Mouse (Mus musculus): Measurements from ENCODE around the gene Atrnl1. TPM values are rescaled to one million over a fixed set of nuclear protein-coding genes. Genes with fewer than 3 reads are reported as not detected.

Gene Atrnl1
- total RNA-seq, 1 experiment = 6.7 TPM

GRCm38 (mm10) chr19:58015741-58016140 lies 404.9 kb downstream of the Atrnl1 start:
- H3K9me3 ChIP-seq (ENCODE audit: control insufficient read depth, insufficient read depth, low read depth, low read length) = no peaks in the 10 kb centered on the region

GRCm38 (mm10) chr19:58016561-58017453 lies 406.0 kb downstream of the Atrnl1 start:
- Histone ChIP-seq H3K4me3 (ENCODE audit: insufficient read depth in 1 of 2, low read depth in 1 of 2, low read length in 2 of 2, poor library complexity in 1 of 2, severe bottlenecking in 1 of 2) (no peak overlapping the region), H3K9me3 (ENCODE audit: control insufficient read depth, insufficient read depth, low read depth, low read length) (no peaks in the 10 kb centered on the region), H3K36me3 (ENCODE audit: control insufficient read depth, insufficient read depth, low read length, poor library complexity, severe bottlenecking) (no peaks in the 10 kb centered on the region), H3K4me1 (ENCODE audit: control insufficient read depth in 2 of 2, insufficient read depth in 2 of 2, low read length in 2 of 2, poor library complexity in 1 of 2) (no peaks in the 10 kb centered on the region), H3K27ac (ENCODE audit: insufficient read depth, low read depth, low read length, poor library complexity, severe bottlenecking) (no peak overlapping the region), H3K9ac (ENCODE audit: insufficient read depth, low read depth, low read length, poor library complexity, severe bottlenecking) (no peak overlapping the region)
- in situ Hi-C loops (cut with MboI; ENCODE audit: low sequenced_read_pairs in 2 of 2, unreplicated experiment in 2 of 2) = no loop called here
- DNase-seq (ENCODE audit: low read depth, low spot score) = no peak
- TF ChIP-seq CHD2 (IDR thresholded peaks at IDR 0.05; ENCODE audit: low read depth, low read length) (no peak), ZNF384 (IDR thresholded peaks at IDR 0.05; ENCODE audit: low read depth, low read length) (no peak), MAFK (IDR thresholded peaks at IDR 0.05; ENCODE audit: insufficient read depth, low read depth, low read length) (no peak), HCFC1 (IDR thresholded peaks at IDR 0.05; ENCODE audit: borderline replicate concordance, insufficient read depth, low read length) (no peak), ZC3H11A (IDR thresholded peaks at IDR 0.05; ENCODE audit: borderline replicate concordance, low read depth, low read length) (no peak)

More at GRCm38 (mm10) chr19:58015741-58016140, 404.9 kb downstream of the Atrnl1 start:
- in situ Hi-C loops (cut with MboI; ENCODE audit: low sequenced_read_pairs in 2 of 2, unreplicated experiment in 2 of 2) = no loop called here
- H3K27ac ChIP-seq (ENCODE audit: insufficient read depth, low read depth, low read length, poor library complexity, severe bottlenecking) = no peak overlapping the region
- H3K36me3 ChIP-seq (ENCODE audit: control insufficient read depth, insufficient read depth, low read length, poor library complexity, severe bottlenecking) = no peaks in the 10 kb centered on the region
- TF ChIP-seq CHD2 (IDR thresholded peaks at IDR 0.05; ENCODE audit: low read depth, low read length) = no peak
- no peak for TF ChIP-seq HCFC1 (IDR thresholded peaks at IDR 0.05; ENCODE audit: borderline replicate concordance, insufficient read depth, low read length)
- no peak for TF ChIP-seq ZNF384 (IDR thresholded peaks at IDR 0.05; ENCODE audit: low read depth, low read length)
- no peak for TF ChIP-seq ZC3H11A (IDR thresholded peaks at IDR 0.05; ENCODE audit: borderline replicate concordance, low read depth, low read length)
- no peak for TF ChIP-seq MAFK (IDR thresholded peaks at IDR 0.05; ENCODE audit: insufficient read depth, low read depth, low read length)
- no peak overlapping the region for H3K4me3 ChIP-seq (ENCODE audit: insufficient read depth in 1 of 2, low read depth in 1 of 2, low read length in 2 of 2, poor library complexity in 1 of 2, severe bottlenecking in 1 of 2)
- DNase-seq (ENCODE audit: low read depth, low spot score) = no peak
- H3K9ac ChIP-seq (ENCODE audit: insufficient read depth, low read depth, low read length, poor library complexity, severe bottlenecking) = no peak overlapping the region
- H3K4me1 ChIP-seq (ENCODE audit: control insufficient read depth in 2 of 2, insufficient read depth in 2 of 2, low read length in 2 of 2, poor library complexity in 1 of 2) = no peaks in the 10 kb centered on the region

- no peak for DNase-seq (ENCODE audit: low read depth, low spot score)
- H3K27ac ChIP-seq (ENCODE audit: insufficient read depth, low read depth, low read length, poor library complexity, severe bottlenecking) = no peak overlapping the region
- no peaks in the 10 kb centered on the region for H3K9me3 ChIP-seq (ENCODE audit: control insufficient read depth, insufficient read depth, low read depth, low read length)
- in situ Hi-C loops (cut with MboI; ENCODE audit: low sequenced_read_pairs in 2 of 2, unreplicated experiment in 2 of 2) = no loop called here
- TF ChIP-seq HCFC1 (IDR thresholded peaks at IDR 0.05; ENCODE audit: borderline replicate concordance, insufficient read depth, low read length) = no peak
- TF ChIP-seq CHD2 (IDR thresholded peaks at IDR 0.05; ENCODE audit: low read depth, low read length) = no peak
- TF ChIP-seq ZC3H11A (IDR thresholded peaks at IDR 0.05; ENCODE audit: borderline replicate concordance, low read depth, low read length) = no peak
- no peak for TF ChIP-seq MAFK (IDR thresholded peaks at IDR 0.05; ENCODE audit: insufficient read depth, low read depth, low read length)
- no peak for TF ChIP-seq ZNF384 (IDR thresholded peaks at IDR 0.05; ENCODE audit: low read depth, low read length)
- H3K36me3 ChIP-seq (ENCODE audit: control insufficient read depth, insufficient read depth, low read length, poor library complexity, severe bottlenecking) = no peaks in the 10 kb centered on the region
- no peak overlapping the region for H3K4me3 ChIP-seq (ENCODE audit: insufficient read depth in 1 of 2, low read depth in 1 of 2, low read length in 2 of 2, poor library complexity in 1 of 2, severe bottlenecking in 1 of 2)
- H3K9ac ChIP-seq (ENCODE audit: insufficient read depth, low read depth, low read length, poor library complexity, severe bottlenecking) = no peak overlapping the region
- H3K4me1 ChIP-seq (ENCODE audit: control insufficient read depth in 2 of 2, insufficient read depth in 2 of 2, low read length in 2 of 2, poor library complexity in 1 of 2) = no peaks in the 10 kb centered on the region
These were observed 406.6 kb downstream of the Atrnl1 start for GRCm38 (mm10) chr19:58017468-58017867.

GRCm38 (mm10) chr19:58018698-58019097 lies 407.9 kb downstream of the Atrnl1 start:
- H3K4me3 ChIP-seq (ENCODE audit: insufficient read depth in 1 of 2, low read depth in 1 of 2, low read length in 2 of 2, poor library complexity in 1 of 2, severe bottlenecking in 1 of 2) = no peak overlapping the region
- no peaks in the 10 kb centered on the region for H3K4me1 ChIP-seq (ENCODE audit: control insufficient read depth in 2 of 2, insufficient read depth in 2 of 2, low read length in 2 of 2, poor library complexity in 1 of 2)
- TF ChIP-seq ZC3H11A (IDR thresholded peaks at IDR 0.05; ENCODE audit: borderline replicate concordance, low read depth, low read length) (no peak), HCFC1 (IDR thresholded peaks at IDR 0.05; ENCODE audit: borderline replicate concordance, insufficient read depth, low read length) (no peak), CHD2 (IDR thresholded peaks at IDR 0.05; ENCODE audit: low read depth, low read length) (no peak), MAFK (IDR thresholded peaks at IDR 0.05; ENCODE audit: insufficient read depth, low read depth, low read length) (no peak), ZNF384 (IDR thresholded peaks at IDR 0.05; ENCODE audit: low read depth, low read length) (no peak)
- no peak overlapping the region for H3K27ac ChIP-seq (ENCODE audit: insufficient read depth, low read depth, low read length, poor library complexity, severe bottlenecking)
- in situ Hi-C loops (cut with MboI; ENCODE audit: low sequenced_read_pairs in 2 of 2, unreplicated experiment in 2 of 2) = no loop called here
- H3K36me3 ChIP-seq (ENCODE audit: control insufficient read depth, insufficient read depth, low read length, poor library complexity, severe bottlenecking) = no peaks in the 10 kb centered on the region
- H3K9ac ChIP-seq (ENCODE audit: insufficient read depth, low read depth, low read length, poor library complexity, severe bottlenecking) = no peak overlapping the region
- no peaks in the 10 kb centered on the region for H3K9me3 ChIP-seq (ENCODE audit: control insufficient read depth, insufficient read depth, low read depth, low read length)
- no peak for DNase-seq (ENCODE audit: low read depth, low spot score)
